Mouse (Mus musculus) frontal cortex, postnatal 14 days (tissue): ENCODE results near the gene U2af1.

Source experiments
- DNase-seq, 2 experiments: peaks; one replicate each; pipeline ENCODE4 v3.0.0; 2022; ENCODE audit warnings: low spot score in 2 of 2

U2af1 gene

GRCm38 (mm10) chr17:31662855-31663254 lies 4.2 kb upstream of the U2af1 start:
- DNase-seq: no peak

- peak; percentile 56 to 68 for DNase-seq
Observed at GRCm38 (mm10) chr17:31660661-31661250, 2.1 kb upstream of the U2af1 start.

- DNase-seq: no peak
Observed at GRCm38 (mm10) chr17:31658136-31658467, 590 bp downstream of the U2af1 start.

- DNase-seq: no peak
Observed at GRCm38 (mm10) chr17:31657141-31657983, 1.3 kb downstream of the U2af1 start.

GRCm38 (mm10) chr17:31656682-31657081 lies 2.0 kb downstream of the U2af1 start:
- no peak for DNase-seq

- DNase-seq: no peak
Observed at GRCm38 (mm10) chr17:31655366-31655765, 3.3 kb downstream of the U2af1 start.

GRCm38 (mm10) chr17:31653277-31653676 lies 5.4 kb downstream of the U2af1 start:
- DNase-seq: no peak

- DNase-seq: no peak
Observed at GRCm38 (mm10) chr17:31652152-31652551, 6.5 kb downstream of the U2af1 start.

GRCm38 (mm10) chr17:31646199-31647002 lies 12.3 kb downstream of the U2af1 start:
- DNase-seq: no peak

GRCm38 (mm10) chr17:31642913-31643312 lies 15.8 kb downstream of the U2af1 start:
- no peak for DNase-seq

GRCm38 (mm10) chr17:31642331-31642730 lies 16.4 kb downstream of the U2af1 start:
- no peak for DNase-seq

GRCm38 (mm10) chr17:31639651-31640050 lies 19.0 kb downstream of the U2af1 start:
- DNase-seq: peak in 1 of 2 experiments; percentile 38

- peak; percentile 52 to 58 for DNase-seq
Observed at GRCm38 (mm10) chr17:31637866-31638570, 20.7 kb downstream of the U2af1 start.

- DNase-seq: peak; percentile 47 to 55
Observed at GRCm38 (mm10) chr17:31636942-31637811, 21.5 kb downstream of the U2af1 start, which contains the start of gene Cbs. Gene Cbs (minus strand): TSS chr17:31637238.

- DNase-seq: no peak
Observed at GRCm38 (mm10) chr17:31636277-31636941, 22.3 kb downstream of the U2af1 start.

- DNase-seq: no peak
Observed at GRCm38 (mm10) chr17:31635781-31636180, 22.9 kb downstream of the U2af1 start.

- DNase-seq: no peak
Observed at GRCm38 (mm10) chr17:31634896-31635295, 23.8 kb downstream of the U2af1 start.

- DNase-seq: no peak
Observed at GRCm38 (mm10) chr17:31633007-31633406, 25.7 kb downstream of the U2af1 start.

GRCm38 (mm10) chr17:31631081-31631800 lies 27.5 kb downstream of the U2af1 start:
- no peak for DNase-seq

- DNase-seq: no peak
Observed at GRCm38 (mm10) chr17:31627961-31628360, 30.7 kb downstream of the U2af1 start.
